Mouse (Mus musculus): ENCODE data around the gene Pitpnc1. TPM values are rescaled to one million over a fixed set of nuclear protein-coding genes. Genes with fewer than 3 reads are reported as not detected.

Gene Pitpnc1
- polyA plus RNA-seq, 1 experiment = 11.3 TPM

DNA sequence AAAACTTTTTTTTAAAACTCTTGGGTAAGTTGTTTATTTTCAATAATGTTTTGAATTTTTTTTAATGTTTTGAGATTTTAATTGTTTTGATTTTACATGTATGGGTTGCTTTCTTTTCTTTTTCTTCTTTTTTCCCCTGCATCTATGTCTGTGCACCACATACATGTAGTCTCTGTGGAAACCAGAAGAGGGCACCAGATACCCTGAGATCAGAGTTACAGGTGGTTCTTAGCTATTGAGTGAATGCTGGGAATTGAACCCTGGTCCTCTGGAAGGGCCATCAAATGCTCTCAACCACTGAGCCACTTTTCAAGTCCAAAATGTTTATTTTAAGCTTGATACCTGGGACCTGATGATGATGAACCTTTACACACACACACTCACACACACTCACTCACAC, 170.3 kb downstream of the Pitpnc1 start:
- H3K4me1 ChIP-seq (replicated peaks; ENCODE audit: control insufficient read depth, insufficient read depth, low read length) = no peaks in the 10 kb centered on the region
- DNase-seq = no peak
- H3K27ac ChIP-seq (ENCODE audit: control insufficient read depth, insufficient read depth, low read length) = no peak overlapping the region
- no peaks in the 10 kb centered on the region for H3K27me3 ChIP-seq (ENCODE audit: control insufficient read depth, insufficient read depth, low read length)
- TF ChIP-seq POLR2A (IDR thresholded peaks at IDR 0.05; ENCODE audit: control insufficient read depth, extremely low read depth, insufficient read depth, low read length, poor library complexity) = no peak
- TF ChIP-seq CTCF (IDR thresholded peaks at IDR 0.05; ENCODE audit: borderline replicate concordance, control insufficient read depth, extremely low read depth, insufficient read depth, low read length, poor library complexity) = no peak
- H3K4me3 ChIP-seq (ENCODE audit: control insufficient read depth, insufficient read depth, low read length) = no peak overlapping the region
- H3K36me3 ChIP-seq (ENCODE audit: control insufficient read depth, insufficient read depth, low read length) = no peaks in the 10 kb centered on the region

DNA sequence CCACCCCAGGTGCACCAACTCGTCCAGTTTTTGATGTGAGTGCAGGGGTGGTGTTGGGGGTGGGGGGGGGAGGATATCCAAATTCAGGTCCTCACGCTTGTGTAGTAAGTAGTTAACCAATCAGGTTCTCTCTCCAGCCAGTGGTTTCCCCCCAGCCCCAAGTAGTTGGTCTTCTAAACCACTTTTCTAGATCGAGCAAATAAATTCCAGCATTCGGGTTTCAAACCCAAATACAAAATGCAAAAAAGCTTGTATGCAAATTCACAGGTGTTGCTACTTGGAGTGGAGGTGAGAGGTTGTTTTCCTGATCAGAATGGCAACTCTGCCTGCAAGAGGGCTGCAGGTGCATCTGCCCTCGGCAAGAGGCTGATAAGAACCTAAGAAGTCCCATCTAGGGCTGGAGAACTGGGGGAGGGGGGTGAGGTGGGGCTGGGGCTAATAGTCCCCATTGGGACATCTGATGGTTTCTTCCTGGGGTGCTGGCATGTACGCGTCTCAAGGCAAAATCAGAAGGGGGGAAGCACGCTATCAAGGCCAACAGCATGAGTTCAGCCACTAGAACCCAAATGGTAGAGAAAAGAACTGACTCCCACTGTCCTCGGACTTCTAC, 170.9 kb downstream of the Pitpnc1 start:
- DNase-seq = no peak
- H3K27me3 ChIP-seq (ENCODE audit: control insufficient read depth, insufficient read depth, low read length) = no peaks in the 10 kb centered on the region
- TF ChIP-seq CTCF (IDR thresholded peaks at IDR 0.05; ENCODE audit: borderline replicate concordance, control insufficient read depth, extremely low read depth, insufficient read depth, low read length, poor library complexity) = no peak
- TF ChIP-seq POLR2A (IDR thresholded peaks at IDR 0.05; ENCODE audit: control insufficient read depth, extremely low read depth, insufficient read depth, low read length, poor library complexity) = no peak

DNA sequence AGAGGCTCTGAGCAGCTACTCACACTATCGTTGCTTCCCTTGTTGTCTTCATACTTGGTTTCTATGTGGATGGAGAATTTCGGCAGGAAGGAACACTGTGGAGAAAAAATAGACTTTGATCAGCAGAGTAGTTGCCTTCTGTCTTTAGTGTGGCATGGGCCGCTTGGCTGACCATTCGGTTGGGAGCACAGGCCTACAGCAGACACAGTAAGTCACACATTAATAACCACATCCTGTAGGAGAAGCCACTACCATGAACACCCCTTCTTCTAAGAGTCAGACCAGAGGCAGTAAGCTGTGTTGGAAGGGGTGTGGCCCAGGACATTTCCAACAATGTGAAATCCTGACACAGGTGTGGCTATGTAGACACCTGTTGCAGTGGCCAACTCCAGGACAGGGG, 174.3 kb downstream of the Pitpnc1 start:
- Histone ChIP-seq H3K27me3 (ENCODE audit: control insufficient read depth, insufficient read depth, low read length) (no peaks in the 10 kb centered on the region), H3K27ac (ENCODE audit: control insufficient read depth, insufficient read depth, low read length) (no peak overlapping the region), H3K36me3 (ENCODE audit: control insufficient read depth, insufficient read depth, low read length) (no peaks in the 10 kb centered on the region), H3K4me1 (replicated peaks; ENCODE audit: control insufficient read depth, insufficient read depth, low read length) (no peaks in the 10 kb centered on the region), H3K4me3 (ENCODE audit: control insufficient read depth, insufficient read depth, low read length) (no peak overlapping the region)
- 83% methylated on average over 4 of the region's 4 CpGs for WGBS
- no peak for DNase-seq
- TF ChIP-seq POLR2A (IDR thresholded peaks at IDR 0.05; ENCODE audit: control insufficient read depth, extremely low read depth, insufficient read depth, low read length, poor library complexity) = no peak
- no peak for TF ChIP-seq CTCF (IDR thresholded peaks at IDR 0.05; ENCODE audit: borderline replicate concordance, control insufficient read depth, extremely low read depth, insufficient read depth, low read length, poor library complexity)

More for the DNA sequence above, 170.9 kb downstream of the Pitpnc1 start:
- H3K36me3 ChIP-seq (ENCODE audit: control insufficient read depth, insufficient read depth, low read length) = no peaks in the 10 kb centered on the region
- H3K27ac ChIP-seq (ENCODE audit: control insufficient read depth, insufficient read depth, low read length) = no peak overlapping the region
- WGBS = 80% methylated on average over 9 of the region's 9 CpGs
- H3K4me3 ChIP-seq (ENCODE audit: control insufficient read depth, insufficient read depth, low read length) = no peak overlapping the region
- H3K4me1 ChIP-seq (replicated peaks; ENCODE audit: control insufficient read depth, insufficient read depth, low read length) = no peaks in the 10 kb centered on the region

DNA sequence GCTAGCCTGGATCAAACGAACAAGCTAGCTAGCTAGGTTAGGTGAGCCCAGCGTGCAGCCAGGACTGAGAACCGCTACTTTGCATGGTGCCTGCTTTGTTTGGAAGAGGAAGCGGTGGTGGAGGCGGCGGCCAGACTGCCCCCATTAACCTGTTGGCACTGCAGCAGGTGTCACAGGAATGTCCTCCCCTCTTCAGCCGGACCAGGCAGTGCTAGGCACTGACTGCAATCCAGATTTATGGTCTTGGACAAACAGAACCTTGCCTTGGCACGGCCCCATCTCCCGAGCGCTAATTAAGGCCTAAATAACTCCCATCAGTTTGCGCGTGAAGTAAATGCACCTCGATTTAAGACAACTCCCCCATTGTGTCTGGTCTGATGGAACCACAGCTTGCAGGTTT, 178.5 kb downstream of the Pitpnc1 start:
- Histone ChIP-seq H3K36me3 (ENCODE audit: control insufficient read depth, insufficient read depth, low read length) (no peaks in the 10 kb centered on the region), H3K4me3 (ENCODE audit: control insufficient read depth, insufficient read depth, low read length) (no peak overlapping the region), H3K4me1 (replicated peaks; ENCODE audit: control insufficient read depth, insufficient read depth, low read length) (no peaks in the 10 kb centered on the region), H3K27ac (ENCODE audit: control insufficient read depth, insufficient read depth, low read length) (no peak overlapping the region), H3K27me3 (ENCODE audit: control insufficient read depth, insufficient read depth, low read length) (no peaks in the 10 kb centered on the region)
- WGBS = 97% methylated on average over 13 of the region's 13 CpGs
- no peak for DNase-seq
- TF ChIP-seq POLR2A (IDR thresholded peaks at IDR 0.05; ENCODE audit: control insufficient read depth, extremely low read depth, insufficient read depth, low read length, poor library complexity) (no peak), CTCF (IDR thresholded peaks at IDR 0.05; ENCODE audit: borderline replicate concordance, control insufficient read depth, extremely low read depth, insufficient read depth, low read length, poor library complexity) (no peak)

DNA sequence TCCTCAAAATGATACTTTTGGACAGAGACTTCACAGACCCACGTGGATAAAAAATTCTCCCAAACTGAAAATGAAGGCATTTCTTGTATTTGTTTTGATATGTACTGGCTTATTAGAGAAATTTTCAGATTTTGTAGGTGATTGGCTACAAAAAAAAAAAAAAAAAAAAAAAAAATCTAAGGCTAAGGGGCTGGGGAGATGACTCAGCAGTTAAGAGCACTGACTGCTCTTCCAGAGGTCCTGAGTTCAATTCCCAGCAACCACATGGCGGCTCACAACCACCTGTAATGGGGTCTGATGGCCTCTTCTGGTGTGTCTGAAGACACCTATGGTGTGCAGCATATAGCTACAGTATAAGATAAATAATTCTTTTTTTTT, 182.3 kb downstream of the Pitpnc1 start:
- H3K4me3 ChIP-seq (ENCODE audit: control insufficient read depth, insufficient read depth, low read length) = no peak overlapping the region
- no peaks in the 10 kb centered on the region for H3K36me3 ChIP-seq (ENCODE audit: control insufficient read depth, insufficient read depth, low read length)
- no peaks in the 10 kb centered on the region for H3K4me1 ChIP-seq (replicated peaks; ENCODE audit: control insufficient read depth, insufficient read depth, low read length)
- H3K27ac ChIP-seq (ENCODE audit: control insufficient read depth, insufficient read depth, low read length) = no peak overlapping the region
- over 99% methylated on average over 2 of the region's 2 CpGs for WGBS
- TF ChIP-seq POLR2A (IDR thresholded peaks at IDR 0.05; ENCODE audit: control insufficient read depth, extremely low read depth, insufficient read depth, low read length, poor library complexity) (no peak), CTCF (IDR thresholded peaks at IDR 0.05; ENCODE audit: borderline replicate concordance, control insufficient read depth, extremely low read depth, insufficient read depth, low read length, poor library complexity) (no peak)
- no peak for DNase-seq
- H3K27me3 ChIP-seq (ENCODE audit: control insufficient read depth, insufficient read depth, low read length) = no peaks in the 10 kb centered on the region

DNA sequence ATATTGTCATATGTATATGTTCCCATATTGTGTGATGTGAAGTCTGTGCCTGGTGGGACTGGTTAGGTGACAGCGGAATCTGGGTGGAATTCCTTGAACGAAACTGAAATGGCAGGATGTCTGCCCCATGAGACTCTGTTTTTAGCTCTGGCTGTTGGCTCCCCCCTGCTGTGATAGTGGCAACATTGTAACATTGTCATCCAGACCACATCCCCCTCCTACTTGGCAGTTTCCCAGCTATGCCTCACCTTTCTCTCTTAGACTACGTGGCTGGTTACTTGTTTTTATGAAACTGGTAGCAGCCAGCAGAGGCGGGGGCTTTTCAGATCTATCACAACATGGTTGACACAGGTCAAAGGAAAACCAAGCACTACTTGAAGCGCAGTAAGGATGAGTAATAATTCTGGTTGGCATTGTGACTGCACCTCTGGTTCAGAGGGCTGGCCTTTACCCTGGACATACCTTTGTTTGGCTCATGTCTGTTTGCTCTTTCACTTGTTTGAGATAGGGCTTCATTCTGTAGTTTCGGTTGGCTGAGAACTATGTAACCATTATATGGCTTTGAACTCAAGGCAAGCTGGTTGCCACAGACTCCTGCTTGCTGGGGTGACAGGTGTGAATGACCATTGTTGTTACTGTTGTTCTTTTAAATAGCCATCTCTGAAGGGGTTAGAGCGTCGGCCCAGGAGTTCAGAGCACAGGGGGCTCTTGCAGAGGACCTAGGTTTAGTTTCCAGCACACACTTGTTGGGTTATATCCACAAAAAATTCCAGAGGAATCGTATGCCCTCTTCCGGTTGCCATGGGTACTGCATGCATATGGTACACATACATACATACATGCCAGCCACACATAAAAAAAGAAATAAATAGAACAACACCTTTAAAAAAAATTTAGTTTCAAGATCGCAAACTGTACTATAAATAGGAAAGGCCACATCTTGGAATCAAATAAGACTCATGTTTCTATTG, 183.0 kb downstream of the Pitpnc1 start:
- Histone ChIP-seq H3K4me1 (replicated peaks; ENCODE audit: control insufficient read depth, insufficient read depth, low read length) (no peaks in the 10 kb centered on the region), H3K27me3 (ENCODE audit: control insufficient read depth, insufficient read depth, low read length) (no peaks in the 10 kb centered on the region), H3K36me3 (ENCODE audit: control insufficient read depth, insufficient read depth, low read length) (no peaks in the 10 kb centered on the region), H3K4me3 (ENCODE audit: control insufficient read depth, insufficient read depth, low read length) (no peak overlapping the region), H3K27ac (ENCODE audit: control insufficient read depth, insufficient read depth, low read length) (no peak overlapping the region)
- WGBS = 92% methylated on average over 11 of the region's 11 CpGs
- DNase-seq = no peak
- TF ChIP-seq CTCF (IDR thresholded peaks at IDR 0.05; ENCODE audit: borderline replicate concordance, control insufficient read depth, extremely low read depth, insufficient read depth, low read length, poor library complexity) (no peak), POLR2A (IDR thresholded peaks at IDR 0.05; ENCODE audit: control insufficient read depth, extremely low read depth, insufficient read depth, low read length, poor library complexity) (no peak)

Data from thymus, adult 2 months (tissue).